Mouse (Mus musculus) embryonic facial prominence, embryonic 12.5 days (tissue): Measurements from ENCODE around the gene Thada. TPM values are rescaled to one million over a fixed set of nuclear protein-coding genes. Genes with fewer than 3 reads are reported as not detected.

Experiments
- ATAC-seq: fragments of 200-750 bp; cut with Nextera tagmentation; 2 replicates; pipeline ENCODE4 v1.8.0; 2017; ENCODE audit not compliant: insufficient number of reproducible peaks, insufficient read depth, low FRiP score, low TSS enrichment
- H3K27ac ChIP-seq: fragments of 300-500 bp; sonication (generic); 2 replicates; pipeline ENCODE4 v1.5.1; 2016; ENCODE audit warnings: mild to moderate bottlenecking
- H3K27me3 ChIP-seq: fragments of 300-500 bp; sonication (generic); 2 replicates; pipeline ENCODE4 v1.6.1; 2016; ENCODE audit warnings: mild to moderate bottlenecking, moderate library complexity
- H3K36me3 ChIP-seq: fragments of 300-500 bp; sonication (generic); 2 replicates; pipeline ENCODE4 v1.6.1; 2016; ENCODE audit warnings: mild to moderate bottlenecking
- H3K4me1 ChIP-seq: fragments of 300-500 bp; sonication (generic); 2 replicates; pipeline ENCODE4 v1.6.1; 2016
- H3K4me2 ChIP-seq: fragments of 300-500 bp; sonication (generic); replicated peaks from 2 replicates; pipeline ENCODE4 v1.6.1; 2016; ENCODE audit warnings: mild to moderate bottlenecking, moderate library complexity
- H3K4me3 ChIP-seq: fragments of 300-500 bp; sonication (generic); 2 replicates; pipeline ENCODE4 v1.5.1; 2016; ENCODE audit warnings: mild to moderate bottlenecking
- H3K9ac ChIP-seq: fragments of 300-500 bp; sonication (generic); 2 replicates; pipeline ENCODE4 v1.6.1; 2016; ENCODE audit warnings: mild to moderate bottlenecking, moderate library complexity
- H3K9me3 ChIP-seq: fragments of 300-500 bp; sonication (generic); 2 replicates; pipeline ENCODE4 v1.6.1; 2016; ENCODE audit warnings: mild to moderate bottlenecking, moderate library complexity
- WGBS: fragments of 180-500 bp; shearing (Covaris S2); methylation state at CpG from one replicate; pipeline ENCODE4 v1.1.7; 2016; 5-methylcytosine and 5-hydroxymethylcytosine counted together
- polyA plus RNA-seq: library from polyadenylated mRNA; unstranded; fragments of >200 nt; fragmentation: Nextera tagmentation; extraction: Ambion mirVana; gene quantifications from 2 replicates; pipeline ENCODE4 v1.2.1, GENCODE M21; 2016

Gene Thada
- 10.2 and 12.4 TPM in 2 replicates for polyA plus RNA-seq

GRCm38 (mm10) chr17:84465753-84466608 is at the start of gene Thada:
TSS of gene Thada (minus strand) at chr17:84466205.
- 1% methylated on average over 67 of the region's 67 CpGs for WGBS
- Histone ChIP-seq H3K9ac (peak within 1 kb of the TSS; percentile 86), H3K36me3 (peaks cover 7% of the 10 kb centered on the region; the same call in 1 of the 2 replicates), H3K9me3 (no peaks in the 10 kb centered on the region), H3K4me1 (peaks cover 8% of the 10 kb centered on the region), H3K4me3 (peak within 1 kb of the TSS; percentile 82), H3K27me3 (no peaks in the 10 kb centered on the region), H3K27ac (peak within 1 kb of the TSS; percentile 67), H3K4me2 (peak within 1 kb of the TSS; percentile 86)
- peak; percentile 97 for ATAC-seq

DNA sequence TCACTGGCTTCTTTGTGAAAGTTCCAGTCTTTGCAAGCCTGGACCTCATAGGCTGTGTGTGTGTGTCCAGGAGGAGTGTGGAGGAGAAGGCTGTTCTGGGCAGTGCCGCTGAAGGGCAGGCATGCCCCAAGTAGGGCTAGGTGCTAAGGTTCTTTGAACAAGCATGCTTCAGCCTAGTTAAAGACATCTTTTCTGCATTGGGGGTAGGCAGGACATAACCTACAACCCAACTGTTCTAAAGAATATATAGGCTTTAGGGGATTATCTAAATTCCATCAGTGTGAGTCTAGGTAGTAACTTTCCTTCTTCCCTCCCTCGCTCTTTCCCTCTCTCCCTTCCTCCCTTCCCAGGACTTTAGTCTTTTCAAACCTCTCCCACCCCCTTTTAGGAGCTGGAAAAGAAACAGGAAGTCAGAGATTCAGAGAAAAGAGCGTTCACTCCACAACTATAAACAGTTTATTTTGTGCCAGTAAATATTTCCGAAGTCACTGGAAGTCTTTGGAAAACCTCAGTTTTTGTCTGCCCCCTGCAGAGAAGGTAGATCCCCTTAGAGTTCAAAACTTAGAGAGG is 46.6 kb upstream of the Thada start:
- no peak for ATAC-seq

GRCm38 (mm10) chr17:84511682-84512515 is 45.9 kb upstream of the Thada start, which contains the start of gene Plekhh2:
TSS of gene Plekhh2 (plus strand) at chr17:84511895.
- peak; percentile 87 for ATAC-seq
- H3K27ac ChIP-seq = peak within 1 kb of the TSS; percentile 63
- H3K4me3 ChIP-seq = peak within 1 kb of the TSS; percentile 79
- H3K27me3 ChIP-seq = no peaks in the 10 kb centered on the region
- under 1% methylated on average over 79 of the region's 79 CpGs for WGBS
- peaks cover 14% of the 10 kb centered on the region; the same call in 1 of the 2 replicates for H3K4me1 ChIP-seq
- H3K9me3 ChIP-seq = no peaks in the 10 kb centered on the region
- peak within 1 kb of the TSS; percentile 78 for H3K9ac ChIP-seq
- no peaks in the 10 kb centered on the region for H3K36me3 ChIP-seq
- peak within 1 kb of the TSS; percentile 89 for H3K4me2 ChIP-seq

More for the DNA sequence above, 46.6 kb upstream of the Thada start:
- Histone ChIP-seq H3K4me3 (peak overlapping the region; percentile 79), H3K4me1 (peaks cover 14% of the 10 kb centered on the region; the same call in 1 of the 2 replicates), H3K4me2 (peak overlapping the region; percentile 89), H3K27ac (peak overlapping the region; percentile 63; the same call in 1 of the 2 replicates), H3K9ac (peak overlapping the region; percentile 78), H3K27me3 (no peaks in the 10 kb centered on the region), H3K9me3 (no peaks in the 10 kb centered on the region), H3K36me3 (no peaks in the 10 kb centered on the region)
- WGBS = 31% methylated on average over 4 of the region's 4 CpGs

- peak overlapping the region; percentile 56 for H3K27ac ChIP-seq
- no peak for ATAC-seq
- no peaks in the 10 kb centered on the region for H3K27me3 ChIP-seq
- H3K9me3 ChIP-seq = no peaks in the 10 kb centered on the region
- H3K4me2 ChIP-seq = peak overlapping the region; percentile 89
- peak overlapping the region; percentile 78 for H3K9ac ChIP-seq
- peaks cover 14% of the 10 kb centered on the region; the same call in 1 of the 2 replicates for H3K4me1 ChIP-seq
- peak overlapping the region; percentile 79 for H3K4me3 ChIP-seq
- WGBS = 30% methylated on average over 11 of the region's 11 CpGs
- H3K36me3 ChIP-seq = no peaks in the 10 kb centered on the region
These were observed 45.1 kb upstream of the Thada start for GRCm38 (mm10) chr17:84510961-84511639.

GRCm38 (mm10) chr17:84510355-84510754 is 44.4 kb upstream of the Thada start:
- ATAC-seq = no peak
- Histone ChIP-seq H3K4me1 (peaks cover 14% of the 10 kb centered on the region; the same call in 1 of the 2 replicates), H3K9ac (no peak overlapping the region), H3K9me3 (no peaks in the 10 kb centered on the region), H3K27ac (peak overlapping the region; percentile 63), H3K4me3 (no peak overlapping the region), H3K4me2 (no peak overlapping the region), H3K27me3 (0 out of 2 replicates have a peak, but pooled peaks cover 2% of the 10 kb centered on the region), H3K36me3 (no peaks in the 10 kb centered on the region)
- WGBS = 41% methylated on average over 5 of the region's 5 CpGs

GRCm38 (mm10) chr17:84509176-84509575 is 43.2 kb upstream of the Thada start:
- ATAC-seq = no peak
- Histone ChIP-seq H3K4me2 (no peak overlapping the region), H3K27me3 (0 out of 2 replicates have a peak, but pooled peaks cover 2% of the 10 kb centered on the region), H3K4me3 (no peak overlapping the region), H3K4me1 (peaks cover 14% of the 10 kb centered on the region; the same call in 1 of the 2 replicates), H3K36me3 (no peaks in the 10 kb centered on the region), H3K9me3 (no peaks in the 10 kb centered on the region), H3K9ac (no peak overlapping the region), H3K27ac (no peak overlapping the region)
- WGBS = 77% methylated on average over 4 of the region's 4 CpGs

DNA sequence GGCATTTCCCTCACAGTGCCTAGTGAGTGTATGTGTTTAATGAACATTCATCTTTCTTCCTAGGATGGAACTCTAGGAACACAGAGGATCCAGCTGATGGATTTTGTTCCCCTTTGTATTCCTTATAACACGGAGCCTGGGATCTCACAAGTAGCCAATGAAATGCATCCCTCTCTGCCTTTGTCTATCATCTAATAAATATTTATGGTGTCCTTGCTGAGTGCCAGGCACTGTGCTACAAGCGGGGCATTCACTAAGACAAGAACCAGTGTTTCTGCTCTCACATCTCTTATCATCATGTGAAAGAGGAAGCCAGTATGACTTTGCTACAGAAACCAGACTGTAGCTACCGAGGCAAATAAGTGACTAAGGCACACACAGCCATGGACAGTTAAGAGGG is 42.7 kb upstream of the Thada start:
- Histone ChIP-seq H3K4me3 (no peak overlapping the region), H3K4me2 (no peak overlapping the region), H3K4me1 (peaks cover 14% of the 10 kb centered on the region; the same call in 1 of the 2 replicates), H3K27me3 (0 out of 2 replicates have a peak, but pooled peaks cover 2% of the 10 kb centered on the region), H3K9me3 (no peaks in the 10 kb centered on the region), H3K36me3 (no peaks in the 10 kb centered on the region), H3K9ac (no peak overlapping the region), H3K27ac (no peak overlapping the region)
- 81% methylated on average over 3 of the region's 3 CpGs for WGBS
- no peak for ATAC-seq

GRCm38 (mm10) chr17:84505922-84506321 is 39.9 kb upstream of the Thada start:
- Histone ChIP-seq H3K4me2 (no peak overlapping the region), H3K27me3 (0 out of 2 replicates have a peak, but pooled peaks cover 2% of the 10 kb centered on the region), H3K9ac (no peak overlapping the region), H3K4me1 (peaks cover 7% of the 10 kb centered on the region; the same call in 1 of the 2 replicates), H3K27ac (no peak overlapping the region), H3K4me3 (no peak overlapping the region), H3K9me3 (no peaks in the 10 kb centered on the region), H3K36me3 (no peaks in the 10 kb centered on the region)
- no peak for ATAC-seq
- WGBS = 70% methylated on average over 2 of the region's 2 CpGs

- WGBS = 79% methylated on average over 3 of the region's 3 CpGs
- Histone ChIP-seq H3K4me1 (no peaks in the 10 kb centered on the region), H3K9me3 (no peaks in the 10 kb centered on the region), H3K4me2 (no peak overlapping the region), H3K27me3 (0 out of 2 replicates have a peak, but pooled peaks cover 2% of the 10 kb centered on the region), H3K36me3 (no peaks in the 10 kb centered on the region), H3K9ac (no peak overlapping the region), H3K4me3 (no peak overlapping the region), H3K27ac (no peak overlapping the region)
- ATAC-seq = no peak
These were observed 36.3 kb upstream of the Thada start for GRCm38 (mm10) chr17:84502341-84502740.

DNA sequence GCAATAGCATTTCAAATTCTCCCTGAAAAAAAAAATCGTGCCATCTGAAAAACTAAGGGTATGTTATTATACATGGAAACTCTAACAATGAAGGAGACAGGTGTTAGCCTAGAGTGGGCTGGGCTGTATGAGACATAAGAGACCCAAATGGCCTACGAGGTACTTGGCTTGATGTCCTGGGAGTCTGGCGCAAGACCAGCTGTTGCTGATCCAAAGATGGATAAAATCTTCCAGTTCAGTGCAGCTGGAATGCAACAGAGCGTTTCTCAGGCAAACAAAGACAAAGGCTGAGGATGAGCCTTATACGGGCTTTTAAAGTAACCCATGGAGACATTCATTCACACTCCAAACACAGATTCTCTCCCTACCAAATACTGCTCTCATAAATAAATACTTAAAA is 32.6 kb upstream of the Thada start:
- Histone ChIP-seq H3K9me3 (no peaks in the 10 kb centered on the region), H3K27me3 (no peaks in the 10 kb centered on the region), H3K36me3 (no peaks in the 10 kb centered on the region), H3K4me2 (no peak overlapping the region), H3K27ac (0 out of 2 replicates have a peak overlapping the region, but pooled peaks have one; percentile 41), H3K4me3 (no peak overlapping the region), H3K9ac (no peak overlapping the region), H3K4me1 (no peaks in the 10 kb centered on the region)
- 47% methylated on average over 5 of the region's 5 CpGs for WGBS
- no peak for ATAC-seq
